18 mouse cellular contexts compared by ENCODE assay signal in genomic region chr19:57889741-57890140, GRCm38 (mm10).
DNase-seq lines count a peak whose midpoint lies in the region; ATAC-seq and TF ChIP-seq lines count a peak whose summit lies in the region.
"Had no signal": no experiment of that assay in that cellular context is flagged by ENCODE, and none has a peak within 500 bp of the region (broad histone marks: within the 10 kb centered on the region; RNA-seq: fewer than 3 reads in every experiment).

No protein-coding gene starts in this region.

- TF ChIP-seq POLR2A in heart, adult 2 months (IDR thresholded peaks at IDR 0.05; ENCODE audit: insufficient read depth, low read depth, low read length) = no peak
- no peak for TF ChIP-seq POLR2A in testis, adult 2 months (IDR thresholded peaks at IDR 0.05; ENCODE audit: control insufficient read depth, low read depth, low read length)
- TF ChIP-seq POLR2A in myocyte (IDR thresholded peaks at IDR 0.05; ENCODE audit: insufficient read length, low read depth) = no peak

- ATAC-seq in heart, embryonic 15.5 days (replicated peaks; ENCODE audit: insufficient number of reproducible peaks, insufficient read depth, low FRiP score, low read depth) = peak; percentile 58; the same call in 1 of the 2 replicates
- ATAC-seq in kidney, postnatal 0 days (replicated peaks; ENCODE audit: low FRiP score, low read depth) = no peak
- no peak for ATAC-seq in kidney, embryonic 14.5 days (ENCODE audit: low FRiP score, low TSS enrichment)
- ATAC-seq: CD4-positive, CD25-positive, alpha-beta regulatory T cell, adult 4 months; forebrain, embryonic 15.5 days had no signal

- WGBS in heart, embryonic 15.5 days = 22% methylated on average over 3 of the region's 3 CpGs
- WGBS in heart, adult 2 months = 28% methylated on average over 3 of the region's 3 CpGs
- WGBS in kidney, postnatal 0 days = 32% methylated on average over 3 of the region's 3 CpGs
- WGBS in kidney, embryonic 14.5 days = 52% methylated on average over 3 of the region's 3 CpGs

- H3K27me3 ChIP-seq in heart, embryonic 15.5 days = no peaks in the 10 kb centered on the region
- H3K27me3 ChIP-seq in heart, adult 2 months (ENCODE audit: control insufficient read depth, insufficient read depth, low read length) = no peaks in the 10 kb centered on the region
- H3K27me3 ChIP-seq in kidney, postnatal 0 days (ENCODE audit: insufficient read depth, low read length) = no peaks in the 10 kb centered on the region
- no peaks in the 10 kb centered on the region for H3K27me3 ChIP-seq in kidney, embryonic 14.5 days (ENCODE audit: control insufficient read depth, insufficient read depth, low read length)
- no peaks in the 10 kb centered on the region for H3K27me3 ChIP-seq in testis, adult 2 months (ENCODE audit: control insufficient read depth, insufficient read depth, low read length)
- no peaks in the 10 kb centered on the region for H3K27me3 ChIP-seq in myocyte (ENCODE audit: control insufficient read depth, insufficient read depth, insufficient read length)
- H3K27me3 ChIP-seq: forebrain, embryonic 15.5 days; hindbrain, embryonic 13.5 days; limb, embryonic 13.5 days; liver, embryonic 15.5 days; midbrain, embryonic 12.5 days; neural tube, embryonic 15.5 days had no signal

- no peaks in the 10 kb centered on the region for H3K79me2 ChIP-seq in heart, adult 2 months (replicated peaks; ENCODE audit: control insufficient read depth, insufficient read depth, low read length)
- H3K79me2 ChIP-seq in myocyte (ENCODE audit: control insufficient read depth, insufficient read depth) = no peaks in the 10 kb centered on the region

- H3ac ChIP-seq in myocyte (ENCODE audit: control insufficient read depth, insufficient read length) = no peak overlapping the region

- H3K9me3 ChIP-seq in heart, embryonic 15.5 days (replicated peaks) = no peaks in the 10 kb centered on the region
- no peaks in the 10 kb centered on the region for H3K9me3 ChIP-seq in kidney, postnatal 0 days (replicated peaks; ENCODE audit: low read length)
- H3K9me3 ChIP-seq in kidney, embryonic 14.5 days (ENCODE audit: control insufficient read depth, low read length) = no peaks in the 10 kb centered on the region
- H3K9me3 ChIP-seq: forebrain, embryonic 15.5 days; hindbrain, embryonic 13.5 days; limb, embryonic 13.5 days; liver, embryonic 15.5 days; midbrain, embryonic 12.5 days; neural tube, embryonic 15.5 days had no signal

- intact Hi-C loops in heart, adult 2 months (cut with DNase I) = no loop called here

- no peak overlapping the region for H3K9ac ChIP-seq in heart, embryonic 15.5 days
- no peak overlapping the region for H3K9ac ChIP-seq in heart, adult 2 months (ENCODE audit: low read depth, low read length)
- H3K9ac ChIP-seq in kidney, postnatal 0 days (ENCODE audit: low read depth, low read length) = no peak overlapping the region
- no peak overlapping the region for H3K9ac ChIP-seq in kidney, embryonic 14.5 days (ENCODE audit: low read depth, low read length)
- H3K9ac ChIP-seq: forebrain, embryonic 15.5 days; hindbrain, embryonic 13.5 days; limb, embryonic 13.5 days; liver, embryonic 15.5 days; midbrain, embryonic 12.5 days; neural tube, embryonic 15.5 days had no signal

- peak overlapping the region; percentile 15; the same call in 1 of the 2 replicates for H3K4me2 ChIP-seq in heart, embryonic 15.5 days
- peak overlapping the region; percentile 15; the same call in 1 of the 2 replicates for H3K4me2 ChIP-seq in kidney, postnatal 0 days (ENCODE audit: low read length)
- H3K4me2 ChIP-seq in kidney, embryonic 14.5 days (replicated peaks; ENCODE audit: low read depth, low read length) = no peak overlapping the region
- H3K4me2 ChIP-seq in myocyte (ENCODE audit: low read depth) = peak overlapping the region; percentile 33
- H3K4me2 ChIP-seq: forebrain, embryonic 15.5 days; hindbrain, embryonic 13.5 days; limb, embryonic 13.5 days; liver, embryonic 15.5 days; midbrain, embryonic 12.5 days; neural tube, embryonic 15.5 days had no signal

- no peak overlapping the region for H3K4me3 ChIP-seq in heart, embryonic 15.5 days
- H3K4me3 ChIP-seq in heart, adult 2 months = no peak overlapping the region
- no peak overlapping the region for H3K4me3 ChIP-seq in kidney, postnatal 0 days (replicated peaks; ENCODE audit: low read depth, low read length)
- no peak overlapping the region for H3K4me3 ChIP-seq in kidney, embryonic 14.5 days (ENCODE audit: low read length)
- H3K4me3 ChIP-seq in testis, adult 2 months (ENCODE audit: control insufficient read depth, low read depth, low read length) = no peak overlapping the region
- no peak overlapping the region for H3K4me3 ChIP-seq in myocyte
- H3K4me3 ChIP-seq: forebrain, embryonic 15.5 days; hindbrain, embryonic 13.5 days; limb, embryonic 13.5 days; liver, embryonic 15.5 days; midbrain, embryonic 12.5 days; neural tube, embryonic 15.5 days had no signal

- no peak for TF ChIP-seq EP300 in heart, adult 2 months (IDR thresholded peaks at IDR 0.05; ENCODE audit: insufficient read depth, low read depth, low read length)

- no peak for DNase-seq in heart, adult 2 months
- DNase-seq in kidney, postnatal 0 days (ENCODE audit: low spot score) = peak; percentile 40
- DNase-seq in testis, postnatal 10 days (ENCODE audit: low spot score) = no peak
- no peak for DNase-seq in cerebellum, adult 9-11 months
- DNase-seq: adrenal gland, adult 2 months; cerebellum, postnatal 10 days; lung, postnatal 36 days had no signal

- H3K4me1 ChIP-seq in heart, embryonic 15.5 days (replicated peaks) = peaks cover 6% of the 10 kb centered on the region
- H3K4me1 ChIP-seq in heart, adult 2 months (ENCODE audit: control insufficient read depth, insufficient read depth, low read length) = peaks cover 3% of the 10 kb centered on the region
- H3K4me1 ChIP-seq in kidney, postnatal 0 days (replicated peaks; ENCODE audit: insufficient read depth, low read length) = no peaks in the 10 kb centered on the region; the same call in 1 of the 2 replicates
- H3K4me1 ChIP-seq in kidney, embryonic 14.5 days (ENCODE audit: control insufficient read depth, insufficient read depth, low read length) = peaks cover 4% of the 10 kb centered on the region; the same call in 1 of the 2 replicates
- no peaks in the 10 kb centered on the region for H3K4me1 ChIP-seq in testis, adult 2 months (ENCODE audit: control insufficient read depth, insufficient read depth, low read length)
- H3K4me1 ChIP-seq: limb, embryonic 13.5 days; liver, embryonic 15.5 days had no signal

- no peak for TF ChIP-seq CTCF in heart, adult 2 months (IDR thresholded peaks at IDR 0.05)
- TF ChIP-seq CTCF in kidney, postnatal 0 days (IDR thresholded peaks at IDR 0.05; ENCODE audit: low read depth) = no peak
- TF ChIP-seq CTCF in testis, adult 2 months (IDR thresholded peaks at IDR 0.05; ENCODE audit: control insufficient read depth, insufficient read depth, insufficient replicate concordance, low read depth, low read length) = no peak

- no peaks in the 10 kb centered on the region for H3K36me3 ChIP-seq in heart, embryonic 15.5 days
- H3K36me3 ChIP-seq in heart, adult 2 months (ENCODE audit: control insufficient read depth, insufficient read depth, low read length) = no peaks in the 10 kb centered on the region
- H3K36me3 ChIP-seq in kidney, postnatal 0 days (ENCODE audit: insufficient read depth, low read length) = no peaks in the 10 kb centered on the region
- H3K36me3 ChIP-seq in kidney, embryonic 14.5 days (ENCODE audit: control insufficient read depth, insufficient read depth, low read length) = no peaks in the 10 kb centered on the region
- H3K36me3 ChIP-seq in testis, adult 2 months (ENCODE audit: control insufficient read depth, insufficient read depth, low read length) = no peaks in the 10 kb centered on the region
- no peaks in the 10 kb centered on the region for H3K36me3 ChIP-seq in myocyte (ENCODE audit: control insufficient read depth, insufficient read depth)
- H3K36me3 ChIP-seq: forebrain, embryonic 15.5 days; hindbrain, embryonic 13.5 days; limb, embryonic 13.5 days; liver, embryonic 15.5 days; midbrain, embryonic 12.5 days; neural tube, embryonic 15.5 days had no signal

- no peak overlapping the region; the same call in 1 of the 2 replicates for H3K27ac ChIP-seq in heart, embryonic 15.5 days
- no peak overlapping the region for H3K27ac ChIP-seq in heart, adult 2 months
- H3K27ac ChIP-seq in kidney, postnatal 0 days = no peak overlapping the region; the same call in 1 of the 2 replicates
- H3K27ac ChIP-seq in kidney, embryonic 14.5 days (ENCODE audit: low read depth, low read length) = no peak overlapping the region
- H3K27ac ChIP-seq in testis, adult 2 months (ENCODE audit: control insufficient read depth, insufficient read depth, low read depth, low read length) = peak overlapping the region; percentile 4; the same call in 1 of the 2 replicates
- H3K27ac ChIP-seq: forebrain, embryonic 15.5 days; hindbrain, embryonic 13.5 days; limb, embryonic 13.5 days; liver, embryonic 15.5 days; midbrain, embryonic 12.5 days; neural tube, embryonic 15.5 days had no signal

TF ChIP-seq in myocyte, 11 proteins besides CTCF, POLR2A, EP300 and RAD21:
- no peak for TF ChIP-seq CEBPB (IDR thresholded peaks at IDR 0.05; ENCODE audit: insufficient read depth, poor library complexity, severe bottlenecking)
- no peak for TF ChIP-seq MYOG (IDR thresholded peaks at IDR 0.05; ENCODE audit: control insufficient read depth in 1 of 3, insufficient read depth in 1 of 3, insufficient read length in 2 of 3, low read depth in 2 of 3)
